Mouse (Mus musculus): ENCODE data around the gene Scnn1a.

DNA sequence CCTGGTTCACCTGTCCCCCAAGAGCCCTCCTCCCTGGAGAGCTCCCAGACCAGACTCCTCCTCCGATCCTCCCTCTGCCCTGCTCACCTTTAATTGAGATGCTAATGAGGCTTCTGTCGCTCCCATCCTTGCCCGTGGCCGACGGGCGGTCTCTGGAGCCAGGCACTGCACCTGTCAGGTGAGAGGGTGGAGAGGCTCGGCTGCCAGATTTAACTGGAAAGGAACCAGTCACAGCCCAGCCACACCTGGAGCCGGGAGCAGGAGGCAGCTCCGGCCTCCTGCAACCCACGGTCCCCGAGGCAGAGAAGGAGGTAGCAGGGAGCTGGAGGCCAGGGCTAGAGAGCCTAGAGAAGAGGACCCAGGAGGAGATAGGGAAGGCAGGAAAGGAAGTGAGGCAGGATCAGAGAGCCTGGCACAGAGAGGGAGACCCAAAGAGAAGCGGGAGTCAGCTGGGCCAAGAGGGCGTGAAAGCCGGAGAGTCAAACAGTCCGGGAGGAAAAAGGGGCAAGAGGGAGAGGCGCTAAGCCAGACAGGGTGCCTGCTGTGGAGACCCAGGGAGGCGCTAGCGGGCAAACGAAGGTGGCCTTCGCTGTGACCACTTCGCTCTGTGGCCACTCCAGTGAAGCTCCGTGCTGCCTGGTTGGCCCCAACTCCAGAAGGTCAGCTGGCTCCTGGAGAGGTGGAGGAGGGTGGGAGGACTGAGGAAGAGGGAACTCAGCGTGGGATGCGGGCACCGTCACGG is 826 bp downstream of the Scnn1a start:
- TF ChIP-seq CTCF (IDR thresholded peaks at IDR 0.05; ENCODE audit: extremely low read depth, insufficient read length, insufficient replicate concordance, low read depth, low read length) (no peak), POLR2A (IDR thresholded peaks at IDR 0.05; ENCODE audit: low read depth, low read length) (no peak; the same call in 1 of the 2 replicates)

Data from small intestine, adult 2 months (tissue).